Mouse (Mus musculus) brain, embryonic 18.5 days (tissue): ENCODE measurements around the gene Hist1h2bq.
"Not testable (repeated sequence)": the region's sequence is repeated elsewhere in the genome, so short reads cannot be mapped to it uniquely, and the experiment has no call there.

Experiments used
- DNase-seq: peaks from one replicate; pipeline ENCODE4 v3.0.0-alpha.2; 2012; ENCODE audit warnings: low read depth, low spot score

The Hist1h2bq gene

GRCm38 (mm10) chr13:21789925-21790324 is 20.1 kb downstream of the Hist1h2bq start:
- DNase-seq, result no peak

- no peak for DNase-seq
Observed at GRCm38 (mm10) chr13:21787760-21788593, 22.0 kb downstream of the Hist1h2bq start.

DNA sequence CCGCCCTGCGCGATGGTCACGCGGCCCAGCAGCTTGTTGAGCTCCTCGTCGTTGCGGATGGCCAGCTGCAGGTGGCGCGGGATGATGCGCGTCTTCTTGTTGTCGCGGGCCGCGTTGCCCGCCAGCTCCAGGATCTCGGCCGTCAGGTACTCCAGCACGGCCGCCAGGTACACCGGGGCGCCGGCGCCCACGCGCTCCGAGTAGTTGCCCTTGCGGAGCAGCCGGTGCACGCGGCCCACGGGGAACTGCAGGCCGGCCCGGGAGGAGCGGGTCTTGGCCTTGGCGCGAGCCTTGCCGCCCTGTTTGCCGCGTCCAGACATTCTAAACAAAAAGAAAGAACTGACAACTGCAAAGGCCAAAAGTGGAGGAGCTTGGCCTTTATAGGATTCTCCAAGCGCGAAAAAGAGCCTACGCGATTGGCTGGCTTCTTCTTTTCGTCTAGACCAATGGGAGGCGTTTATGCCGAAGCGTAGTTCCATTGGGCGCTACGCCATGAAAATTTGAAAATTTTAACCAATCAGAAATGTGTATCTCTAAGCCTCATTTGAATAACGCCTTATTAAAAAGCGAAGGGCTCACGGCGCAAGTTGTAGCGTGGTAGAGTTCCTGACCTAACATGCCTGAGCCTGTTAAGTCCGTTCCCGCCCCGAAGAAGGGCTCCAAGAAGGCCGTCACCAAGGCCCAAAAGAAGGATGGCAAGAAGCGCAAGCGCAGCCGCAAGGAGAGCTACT is 22.9 kb downstream of the Hist1h2bq start, which contains the start of the genes Hist1h2an and Hist1h2bp:
TSS of gene Hist1h2an (minus strand) at position 320 of the 731 bp plus-strand sequence.
TSS of gene Hist1h2bp (plus strand) at position 563 of the 731 bp plus-strand sequence.
- DNase-seq, result peak; percentile 95

GRCm38 (mm10) chr13:21786189-21786898 is 23.7 kb downstream of the Hist1h2bq start:
- DNase-seq, result no peak

GRCm38 (mm10) chr13:21784311-21784710 is 25.7 kb downstream of the Hist1h2bq start:
- DNase-seq, result no peak

- DNase-seq, result no peak
Observed at GRCm38 (mm10) chr13:21783734-21784161, 26.2 kb downstream of the Hist1h2bq start.

DNA sequence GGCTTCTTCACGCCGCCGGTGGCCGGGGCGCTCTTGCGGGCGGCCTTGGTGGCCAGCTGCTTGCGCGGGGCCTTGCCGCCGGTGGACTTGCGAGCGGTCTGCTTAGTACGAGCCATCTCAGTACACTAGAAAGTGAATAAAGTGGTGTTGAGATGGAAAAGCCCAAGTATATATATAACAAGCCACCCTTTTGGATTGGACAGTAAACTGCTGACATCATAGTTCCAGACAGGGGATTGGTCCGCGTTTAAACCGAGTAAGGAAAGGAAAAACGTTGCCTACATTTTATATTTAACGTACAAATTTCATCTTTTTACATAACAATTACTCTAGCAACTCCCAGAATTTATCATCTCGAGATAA is 26.8 kb downstream of the Hist1h2bq start, which contains the start of gene Hist1h3i:
TSS of gene Hist1h3i (minus strand) at position 116 of the 363 bp plus-strand sequence.
- DNase-seq, result peak; percentile 86

DNA sequence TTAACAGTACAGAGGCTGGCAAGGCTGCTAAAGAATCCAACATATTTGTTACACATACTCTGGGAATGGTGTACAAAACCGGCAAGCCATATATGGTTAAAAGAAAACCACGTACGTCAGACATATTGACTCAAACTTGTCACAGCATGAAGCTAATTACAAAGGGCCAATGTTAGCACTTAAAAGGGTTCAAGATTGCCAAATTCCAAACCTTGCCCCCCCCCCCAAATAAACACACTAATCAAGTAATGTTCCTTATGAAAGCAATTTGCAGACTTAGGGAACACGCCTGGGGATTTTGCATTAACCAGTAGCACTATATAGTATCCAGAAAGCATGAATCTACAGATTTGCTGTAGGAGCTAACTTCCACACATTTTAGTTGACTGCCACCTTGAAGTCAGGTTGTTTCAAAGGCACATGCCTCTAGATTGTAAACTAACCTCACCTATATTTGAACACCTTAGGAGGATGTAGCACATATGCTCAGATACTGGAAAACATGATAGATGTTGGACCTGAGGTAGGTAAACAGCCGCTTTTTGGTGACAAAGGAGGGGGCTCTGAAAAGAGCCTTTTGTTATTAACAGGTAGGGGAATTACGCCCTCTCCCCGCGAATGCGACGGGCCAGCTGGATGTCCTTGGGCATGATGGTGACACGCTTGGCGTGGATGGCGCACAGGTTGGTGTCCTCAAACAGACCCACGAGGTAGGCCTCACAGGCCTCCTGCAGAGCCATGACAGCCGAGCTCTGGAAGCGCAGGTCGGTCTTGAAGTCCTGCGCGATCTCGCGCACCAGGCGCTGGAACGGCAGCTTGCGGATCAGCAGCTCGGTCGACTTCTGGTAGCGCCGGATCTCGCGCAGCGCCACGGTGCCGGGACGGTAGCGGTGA is 27.4 kb downstream of the Hist1h2bq start:
- DNase-seq, result not testable (repeated sequence)

GRCm38 (mm10) chr13:21781639-21782038 is 28.4 kb downstream of the Hist1h2bq start:
- DNase-seq, result no peak

GRCm38 (mm10) chr13:21781021-21781555 is 28.9 kb downstream of the Hist1h2bq start:
- no peak for DNase-seq

DNA sequence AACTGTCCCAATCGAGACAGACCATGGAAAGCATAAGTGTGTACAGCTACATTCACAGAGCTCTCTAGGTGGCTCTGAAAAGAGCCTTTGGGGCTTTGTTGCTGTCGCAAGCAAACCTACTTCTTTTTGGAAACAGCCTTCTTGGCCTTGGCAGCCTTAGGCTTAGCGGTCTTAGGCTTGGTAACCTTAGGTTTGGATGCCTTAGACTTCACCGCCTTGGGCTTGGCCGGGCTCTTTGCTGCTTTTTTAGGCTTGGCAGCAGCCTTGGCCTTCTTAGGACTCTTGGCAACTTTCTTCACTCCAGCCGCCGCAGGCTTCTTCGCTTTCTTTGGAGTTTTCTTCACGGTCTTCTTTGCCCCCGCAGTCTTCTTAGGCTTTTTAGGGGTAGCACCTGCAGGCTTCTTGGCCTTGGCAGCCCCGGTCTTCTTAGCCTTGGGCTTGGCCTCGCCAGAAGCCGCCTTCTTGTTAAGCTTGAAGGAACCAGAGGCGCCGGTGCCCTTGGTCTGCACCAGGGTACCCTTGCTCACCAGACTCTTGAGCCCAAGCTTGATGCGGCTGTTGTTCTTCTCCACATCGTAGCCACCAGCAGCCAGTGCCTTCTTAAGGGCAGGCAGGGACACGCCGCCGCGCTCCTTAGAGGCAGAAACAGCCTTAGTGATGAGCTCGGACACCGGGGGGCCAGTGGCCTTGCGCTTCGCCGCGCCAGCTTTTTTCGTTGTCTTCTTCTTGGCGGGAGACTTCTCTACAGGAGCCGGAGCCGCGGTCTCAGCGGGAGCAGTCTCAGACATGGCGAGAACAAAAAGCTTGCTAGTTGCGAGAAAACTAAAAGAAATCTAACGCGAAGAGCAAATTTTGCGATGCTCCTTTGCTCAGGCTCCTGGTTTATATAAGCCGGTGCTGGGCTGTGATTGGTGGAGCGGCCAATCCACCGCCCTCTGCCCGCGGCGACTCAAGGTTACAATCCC is 29.9 kb downstream of the Hist1h2bq start, which contains the start of gene Hist1h1b:
TSS of gene Hist1h1b (minus strand) at position 859 of the 965 bp plus-strand sequence.
- no peak for DNase-seq

DNA sequence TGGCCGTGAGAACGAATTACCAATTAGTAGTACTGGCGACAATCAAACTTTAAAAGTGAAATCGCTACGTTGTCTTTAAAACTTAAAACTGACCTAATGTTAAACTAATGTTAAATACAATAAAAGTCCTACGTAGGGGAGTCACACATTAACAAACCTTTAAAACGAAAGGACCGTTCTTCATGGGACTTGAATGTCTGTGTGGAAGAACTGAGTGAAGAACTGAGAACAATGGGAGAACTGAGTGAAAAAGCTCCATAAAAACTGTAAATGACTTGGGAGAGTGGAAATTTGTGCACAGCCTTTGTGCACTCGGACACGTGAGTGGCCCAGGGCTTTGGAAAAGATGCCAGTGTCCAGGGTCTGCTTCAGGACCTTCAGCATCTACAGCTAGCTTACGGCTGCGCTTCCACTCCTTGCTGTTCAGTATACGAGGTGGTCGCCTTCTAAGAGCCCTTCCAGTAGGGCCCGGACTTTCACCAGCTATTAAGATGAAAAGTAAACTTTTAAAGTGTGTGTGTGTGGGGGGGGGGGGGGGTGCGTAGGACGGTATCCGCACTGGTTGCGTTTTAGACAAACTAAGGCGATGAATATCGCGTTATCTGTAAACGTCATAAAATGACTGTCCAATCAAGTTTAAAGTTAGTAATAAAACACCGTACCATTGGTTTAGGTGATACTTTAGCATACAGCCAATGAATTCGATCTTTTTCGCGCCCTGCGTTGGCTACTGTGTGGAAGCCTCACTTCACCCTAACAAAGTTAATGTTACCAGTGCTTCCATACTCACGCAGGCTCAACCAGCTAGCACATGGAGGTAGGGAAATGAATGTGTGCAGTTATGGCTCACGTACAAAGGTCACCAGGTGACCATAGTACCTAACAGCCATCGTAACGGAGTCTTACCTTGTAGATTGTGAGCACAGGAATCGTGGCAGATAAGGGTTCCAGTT is 30.9 kb downstream of the Hist1h2bq start:
- DNase-seq, result peak; percentile 88
